Mouse (Mus musculus) liver, postnatal 0 days (tissue): ENCODE data around the gene Slc24a1.

Experiments used
- CTCF ChIP-seq: sonication (generic); IDR thresholded peaks from 2 replicates; pipeline ENCODE4 v1.5.1; 2016; ENCODE audit warnings: antibody characterized with exemption, low read depth
- EP300 ChIP-seq: IDR thresholded peaks from 2 replicates; pipeline ENCODE4 v1.6.1; 2016; ENCODE audit warnings: antibody characterized with exemption, low read depth, mild to moderate bottlenecking

DNA sequence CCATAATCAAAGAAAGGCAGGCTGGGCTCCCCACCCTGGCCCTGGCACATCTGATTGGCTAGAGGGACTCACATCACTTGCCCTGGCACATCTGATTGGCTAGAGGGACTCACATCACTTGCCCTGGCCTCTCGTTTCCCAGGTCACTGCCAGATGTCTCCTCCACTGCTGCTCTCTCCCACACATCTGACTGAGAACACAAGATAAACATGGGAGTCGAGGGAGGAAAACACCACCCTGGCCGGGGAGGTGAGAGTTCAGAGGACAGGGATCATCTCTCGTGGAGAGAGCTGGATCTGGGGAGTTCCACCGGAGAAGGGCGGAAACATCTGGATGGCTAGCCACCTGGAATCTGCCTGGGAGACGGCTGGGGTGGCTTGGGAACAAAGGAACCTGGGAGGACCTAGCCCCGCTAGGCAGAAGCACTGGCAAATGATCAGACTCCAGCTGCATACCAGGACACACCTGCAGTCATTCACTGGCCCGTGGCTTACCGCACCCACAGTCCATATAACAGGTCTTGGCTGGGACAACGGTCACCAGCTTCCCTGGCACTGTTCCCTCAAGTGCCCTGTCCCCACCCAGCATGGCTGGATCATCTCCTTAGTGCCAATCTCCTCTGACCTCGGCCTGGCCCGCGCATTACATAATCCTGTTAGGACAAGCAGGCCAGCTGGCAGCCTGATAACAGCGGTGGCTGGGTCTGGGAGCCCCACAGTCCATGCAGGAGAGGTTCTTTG is 17.2 kb downstream of the Slc24a1 start:
- 0 out of 2 replicates have a peak, but pooled peaks have one; percentile 18 for TF ChIP-seq EP300
- TF ChIP-seq CTCF, result no peak
